In genomic region chr5:118614571-118614981, GRCm38 (mm10) we compare ENCODE assay signal across 10 mouse cellular contexts. TPM values are rescaled to one million over a fixed set of nuclear protein-coding genes. Genes with fewer than 3 reads are reported as not detected.
DNase-seq lines count a peak whose midpoint lies in the region; ATAC-seq and TF ChIP-seq lines count a peak whose summit lies in the region.
"Had no signal": no experiment of that assay in that cellular context is flagged by ENCODE, and none has a peak within 500 bp of the region (broad histone marks: within the 10 kb centered on the region; RNA-seq: fewer than 3 reads in every experiment).

No protein-coding gene starts in this region.

- no peak overlapping the region for H3K9ac ChIP-seq in heart, embryonic 13.5 days
- no peak overlapping the region for H3K9ac ChIP-seq in lung, postnatal 0 days (replicated peaks; ENCODE audit: low read depth)
- H3K9ac ChIP-seq: embryonic facial prominence, embryonic 12.5 days had no signal

- no peak for TF ChIP-seq CTCF in lung, postnatal 0 days (IDR thresholded peaks at IDR 0.05)
- TF ChIP-seq CTCF in bone marrow macrophage, adult 2 months (IDR thresholded peaks at IDR 0.05; ENCODE audit: low read depth, low read length) = no peak

- no peak overlapping the region for H3K4me3 ChIP-seq in heart, embryonic 13.5 days
- no peak overlapping the region for H3K4me3 ChIP-seq in lung, postnatal 0 days (ENCODE audit: low read depth, low read length)
- H3K4me3 ChIP-seq in bone marrow macrophage, adult 2 months (ENCODE audit: insufficient read depth, low read length) = no peak overlapping the region
- H3K4me3 ChIP-seq: embryonic facial prominence, embryonic 12.5 days had no signal

- H3K27ac ChIP-seq in heart, embryonic 13.5 days (replicated peaks) = peak overlapping the region; percentile 51
- no peak overlapping the region for H3K27ac ChIP-seq in lung, postnatal 0 days (ENCODE audit: low read length)
- peak overlapping the region; percentile 33 for H3K27ac ChIP-seq in bone marrow macrophage, adult 2 months (ENCODE audit: insufficient read depth, low read depth, low read length)
- H3K27ac ChIP-seq: embryonic facial prominence, embryonic 12.5 days had no signal

- H3K9me3 ChIP-seq in heart, embryonic 13.5 days = no peaks in the 10 kb centered on the region
- H3K9me3 ChIP-seq in lung, postnatal 0 days (ENCODE audit: low read length) = no peaks in the 10 kb centered on the region
- H3K9me3 ChIP-seq: embryonic facial prominence, embryonic 12.5 days had no signal

- 33% methylated on average over 2 of the region's 2 CpGs for WGBS in heart, embryonic 13.5 days
- WGBS in lung, postnatal 0 days = 19% methylated on average over 2 of the region's 2 CpGs

- ATAC-seq in heart, embryonic 13.5 days (ENCODE audit: extremely low read depth, insufficient number of reproducible peaks, low FRiP score, low TSS enrichment) = no peak
- no peak for ATAC-seq in lung, postnatal 0 days

- TF ChIP-seq EP300 in lung, postnatal 0 days (IDR thresholded peaks at IDR 0.05) = no peak

- peaks cover 76% of the 10 kb centered on the region for H3K4me1 ChIP-seq in heart, embryonic 13.5 days
- peaks cover 11% of the 10 kb centered on the region; the same call in 1 of the 2 replicates for H3K4me1 ChIP-seq in lung, postnatal 0 days (ENCODE audit: insufficient read depth, low read depth, low read length)
- H3K4me1 ChIP-seq in bone marrow macrophage, adult 2 months (ENCODE audit: control insufficient read depth, insufficient read depth, low read length) = peaks cover 51% of the 10 kb centered on the region

- H3K27me3 ChIP-seq in heart, embryonic 13.5 days (replicated peaks) = no peaks in the 10 kb centered on the region
- no peaks in the 10 kb centered on the region for H3K27me3 ChIP-seq in lung, postnatal 0 days (replicated peaks; ENCODE audit: insufficient read depth, low read length)
- H3K27me3 ChIP-seq: embryonic facial prominence, embryonic 12.5 days had no signal

- H3K4me2 ChIP-seq in heart, embryonic 13.5 days = no peak overlapping the region
- H3K4me2 ChIP-seq in lung, postnatal 0 days (replicated peaks; ENCODE audit: low read depth, low read length) = no peak overlapping the region
- H3K4me2 ChIP-seq: embryonic facial prominence, embryonic 12.5 days had no signal

- no peak for TF ChIP-seq POLR2A in bone marrow macrophage, adult 2 months (IDR thresholded peaks at IDR 0.05; ENCODE audit: borderline replicate concordance, low read depth, low read length)

- H3K36me3 ChIP-seq in heart, embryonic 13.5 days = no peaks in the 10 kb centered on the region
- H3K36me3 ChIP-seq in lung, postnatal 0 days (ENCODE audit: insufficient read depth, low read length) = no peaks in the 10 kb centered on the region
- H3K36me3 ChIP-seq: embryonic facial prominence, embryonic 12.5 days had no signal

- no peak for DNase-seq in heart, adult 9 months (ENCODE audit: low spot score in 2 of 2)
- peak; percentile 39 for DNase-seq in lung, postnatal 0 days (ENCODE audit: low spot score)
- no peak for DNase-seq in lung, postnatal 4 days
- peak; percentile 30 for DNase-seq in thymus, postnatal 25 days
- no peak for DNase-seq in right cerebral cortex, adult 18-20 months
- no peak for DNase-seq in urinary bladder, postnatal 14 days (ENCODE audit: low spot score)
- DNase-seq: adrenal gland, adult 2 months had no signal

RNA-seq across cellular contexts. Expression of gene Med13l, which starts 54.1 kb away (rescaled TPM):
- 6.3 and 6.8 TPM in 2 replicates for polyA plus RNA-seq in heart, embryonic 13.5 days (2015; fragmentation: Nextera tagmentation; extraction: Ambion mirVana)
- polyA plus RNA-seq in lung, postnatal 0 days (2015; fragmentation: Nextera tagmentation; extraction: Ambion mirVana) = 10.1 and 11.1 TPM in 2 replicates
- 25.5 and 31.9 TPM in 2 replicates for polyA plus RNA-seq in bone marrow macrophage, adult 2 months (2012; ENCODE audit: insufficient read depth, insufficient read length, missing spikeins)

Comparison
In these comparisons a context has a peak if more than half of its experiments do, and no peak if none do; other contexts are left out.
1. DNase-seq: peak in lung, postnatal 0 days (single experiment) and thymus, postnatal 25 days (single experiment); none in heart, adult 9 months (0 of 2), lung, postnatal 4 days (0 of 2), right cerebral cortex, adult 18-20 months (single experiment) and urinary bladder, postnatal 14 days (single experiment).